Mouse (Mus musculus) liver, postnatal 0 days (tissue): ENCODE measurements around the gene Slc51b.

Experiments used
- CTCF ChIP-seq: sonication (generic); IDR thresholded peaks from 2 replicates; pipeline ENCODE4 v1.5.1; 2016; ENCODE audit warnings: antibody characterized with exemption, low read depth
- EP300 ChIP-seq: IDR thresholded peaks from 2 replicates; pipeline ENCODE4 v1.6.1; 2016; ENCODE audit warnings: antibody characterized with exemption, low read depth, mild to moderate bottlenecking

- no peak for TF ChIP-seq CTCF
- TF ChIP-seq EP300 = no peak
Observed at GRCm38 (mm10) chr9:65407861-65408260, 14.9 kb downstream of the Slc51b start.
